Mouse (Mus musculus): Measurements from ENCODE around the gene Rora.

Rora gene

DNA sequence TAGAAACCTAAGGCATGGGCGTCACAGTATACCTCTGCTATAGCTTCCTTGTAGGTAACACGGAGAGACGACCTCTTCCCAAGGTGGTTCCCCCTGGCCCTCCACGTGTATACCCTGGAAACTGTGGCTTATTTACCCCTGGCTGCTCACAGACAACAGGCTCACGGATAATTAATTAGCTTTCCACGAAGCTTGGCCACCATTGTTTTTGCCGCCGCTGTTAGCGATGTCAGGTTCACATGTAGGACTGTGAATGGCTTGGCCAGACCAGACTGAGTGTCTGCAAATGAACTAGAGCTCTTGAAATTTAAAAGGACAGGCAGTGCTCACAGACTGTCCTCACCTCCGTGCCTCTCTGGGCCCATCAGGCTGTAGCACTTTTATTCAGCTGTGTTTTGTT lies 483.8 kb downstream of the Rora start:
- no peak for DNase-seq (ENCODE audit: low read depth, low spot score)

- DNase-seq (ENCODE audit: low read depth, low spot score): no peak
Observed at GRCm38 (mm10) chr9:69140144-69140543, 486.6 kb downstream of the Rora start.

- no peak for DNase-seq (ENCODE audit: low read depth, low spot score)
Observed at GRCm38 (mm10) chr9:69141859-69142258, 488.3 kb downstream of the Rora start.

- DNase-seq (ENCODE audit: low read depth, low spot score): peak; percentile 55
Observed at GRCm38 (mm10) chr9:69146937-69147336, 493.4 kb downstream of the Rora start.

DNA sequence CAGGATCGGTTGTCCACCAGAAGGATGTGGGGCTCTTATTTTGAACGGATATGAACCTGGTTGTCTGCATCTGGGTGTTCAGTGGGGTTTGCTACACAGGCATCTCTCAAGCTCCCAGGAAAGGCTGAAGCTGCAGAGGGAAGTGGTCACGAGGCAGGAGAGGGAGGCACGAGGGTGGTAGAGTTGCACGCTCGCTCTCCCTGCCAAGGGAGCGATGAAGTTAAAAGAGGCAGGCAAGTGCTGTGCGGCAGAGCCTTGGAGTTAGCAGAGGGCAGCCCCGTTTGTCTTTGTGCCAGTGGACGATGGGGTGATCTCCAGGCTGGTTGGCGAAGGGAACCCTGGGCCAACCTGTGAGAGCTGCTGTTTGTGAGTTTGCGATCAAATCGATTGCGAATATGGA lies 496.6 kb downstream of the Rora start:
- no peak for DNase-seq (ENCODE audit: low read depth, low spot score)

GRCm38 (mm10) chr9:69154684-69155083 lies 501.1 kb downstream of the Rora start:
- no peak for DNase-seq (ENCODE audit: low read depth, low spot score)

- no peak for DNase-seq (ENCODE audit: low read depth, low spot score)
Observed at GRCm38 (mm10) chr9:69155836-69156595, 502.4 kb downstream of the Rora start.

DNA sequence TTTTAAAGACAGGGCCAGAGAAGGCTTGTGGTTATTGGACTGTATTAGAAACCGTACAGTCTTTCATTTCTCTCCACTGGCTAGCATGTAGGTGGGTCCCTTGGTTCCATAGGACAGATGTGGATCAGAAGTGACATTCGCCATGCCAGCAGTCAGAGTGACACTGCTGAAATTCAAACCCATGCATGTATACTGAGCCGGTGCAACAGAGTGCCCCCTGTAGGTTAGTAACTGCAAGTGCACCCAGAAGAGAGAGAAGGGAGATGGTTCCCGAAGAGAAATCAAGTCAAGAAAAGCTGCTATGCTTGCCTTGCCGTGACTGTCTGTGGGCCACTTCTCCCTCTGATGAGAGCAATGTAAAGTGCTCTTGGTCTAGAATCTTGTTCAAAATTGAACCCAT lies 507.2 kb downstream of the Rora start:
- peak; percentile 69 for DNase-seq (ENCODE audit: low read depth, low spot score)

DNA sequence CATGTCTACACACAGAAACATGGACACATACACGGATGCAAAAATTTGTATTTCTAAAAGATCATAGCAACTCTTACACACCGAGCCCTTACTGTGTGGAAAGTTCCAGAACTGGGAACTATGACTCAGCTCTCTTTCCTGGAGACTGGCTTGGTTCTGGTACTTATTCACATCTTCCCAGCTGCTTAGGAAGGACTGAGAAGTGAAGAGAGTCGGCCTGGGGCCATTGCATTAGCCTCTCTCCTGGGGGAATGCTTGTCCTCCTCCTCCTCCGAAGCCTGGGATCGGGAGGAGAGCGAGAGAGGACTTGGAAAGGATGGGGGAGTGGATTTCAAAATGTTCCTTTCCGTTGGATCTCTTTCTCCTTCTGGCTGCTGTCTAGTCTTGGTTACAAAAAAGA lies 511.1 kb downstream of the Rora start:
- no peak for DNase-seq (ENCODE audit: low read depth, low spot score)

- no peak for DNase-seq (ENCODE audit: low read depth, low spot score)
Observed at GRCm38 (mm10) chr9:69165096-69165836, 511.7 kb downstream of the Rora start.

- no peak for DNase-seq (ENCODE audit: low read depth, low spot score)
Observed at GRCm38 (mm10) chr9:69174061-69174460, 520.5 kb downstream of the Rora start.

GRCm38 (mm10) chr9:69174527-69175116 lies 521.0 kb downstream of the Rora start:
- DNase-seq (ENCODE audit: low read depth, low spot score): no peak

DNA sequence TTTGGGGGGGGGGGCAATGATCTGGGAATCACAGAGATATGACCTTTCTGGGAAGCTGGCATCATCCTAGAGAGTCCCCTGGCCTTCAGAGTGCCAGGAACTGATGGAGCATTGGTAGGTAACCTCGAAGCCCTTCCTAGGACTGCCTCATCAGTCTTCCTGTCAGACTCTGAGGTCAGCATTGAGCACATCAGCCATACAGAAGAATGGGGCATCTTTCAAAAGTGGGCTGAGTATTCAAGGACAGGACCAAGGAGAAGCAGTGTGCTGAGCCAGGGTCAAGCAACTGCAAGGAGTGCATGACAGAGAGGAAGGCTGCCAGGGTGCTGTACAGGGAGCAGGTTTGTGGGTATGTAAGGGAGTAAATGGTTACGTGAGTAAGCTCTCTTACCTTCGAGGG lies 523.4 kb downstream of the Rora start:
- no peak for DNase-seq (ENCODE audit: low read depth, low spot score)

- DNase-seq (ENCODE audit: low read depth, low spot score): no peak
Observed at GRCm38 (mm10) chr9:69179224-69179623, 525.6 kb downstream of the Rora start.

GRCm38 (mm10) chr9:69180961-69181360 lies 527.4 kb downstream of the Rora start:
- no peak for DNase-seq (ENCODE audit: low read depth, low spot score)

DNA sequence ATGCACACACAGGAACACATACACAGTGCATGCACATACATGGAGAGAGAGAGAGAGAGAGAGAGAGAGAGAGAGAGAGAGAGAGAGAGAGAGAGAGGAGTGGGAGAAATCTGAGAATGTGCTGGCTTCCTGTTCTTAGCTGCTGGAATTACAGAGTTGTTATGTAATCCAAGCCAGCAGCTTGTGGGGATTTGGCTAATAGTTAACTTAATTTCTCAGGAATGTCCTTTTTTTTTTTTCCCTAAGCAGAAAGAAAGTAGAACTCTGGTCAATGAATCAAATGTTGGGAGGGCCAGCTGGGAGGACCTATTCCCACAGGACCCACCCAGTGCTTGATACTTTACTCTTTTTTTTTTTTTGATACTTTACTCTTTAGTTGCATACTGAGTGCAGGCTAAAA lies 527.8 kb downstream of the Rora start:
- no peak for DNase-seq (ENCODE audit: low read depth, low spot score)

GRCm38 (mm10) chr9:69183888-69184287 lies 530.3 kb downstream of the Rora start:
- no peak for DNase-seq (ENCODE audit: low read depth, low spot score)

DNA sequence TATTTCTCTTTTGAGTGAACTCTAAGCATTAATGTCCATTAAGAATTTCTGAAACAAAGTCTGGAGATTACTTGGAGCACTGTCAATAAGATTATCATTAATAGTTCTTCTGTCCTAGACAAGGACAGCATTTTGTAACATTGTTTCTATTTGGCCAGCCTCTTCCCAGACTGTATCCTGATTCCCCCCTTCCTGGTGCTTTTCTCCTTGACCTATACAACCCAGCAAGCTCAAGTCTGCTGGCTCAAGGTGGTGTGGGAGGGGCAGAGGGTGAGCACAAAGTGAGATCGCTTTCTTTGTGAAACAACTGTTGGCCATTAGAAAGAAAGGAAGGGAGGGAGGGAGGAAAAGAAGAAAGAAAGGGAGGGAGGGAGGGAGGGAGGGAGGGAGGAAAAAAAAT lies 537.1 kb downstream of the Rora start:
- peak; percentile 67 for DNase-seq (ENCODE audit: low read depth, low spot score)

DNA sequence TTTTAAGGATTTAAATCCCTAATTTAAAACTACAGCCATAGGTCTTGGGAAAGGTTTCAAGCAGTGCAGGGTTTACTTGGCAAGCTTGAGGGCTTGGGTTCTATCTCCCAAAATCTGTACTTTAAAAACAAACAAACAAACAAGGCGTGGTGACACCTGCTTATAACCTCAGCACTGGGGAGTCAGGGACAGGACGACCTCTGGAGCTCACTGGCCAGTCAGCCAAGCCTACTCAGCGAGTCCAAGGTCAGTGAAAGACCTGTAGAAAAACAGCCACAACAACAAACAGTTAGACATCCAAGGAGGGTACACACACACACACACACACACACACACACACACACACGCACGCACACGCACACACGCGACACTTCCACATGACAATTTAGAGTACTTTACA lies 538.9 kb downstream of the Rora start:
- DNase-seq (ENCODE audit: low read depth, low spot score): no peak

- no peak for DNase-seq (ENCODE audit: low read depth, low spot score)
Observed at GRCm38 (mm10) chr9:69194638-69195605, 541.3 kb downstream of the Rora start.

DNA sequence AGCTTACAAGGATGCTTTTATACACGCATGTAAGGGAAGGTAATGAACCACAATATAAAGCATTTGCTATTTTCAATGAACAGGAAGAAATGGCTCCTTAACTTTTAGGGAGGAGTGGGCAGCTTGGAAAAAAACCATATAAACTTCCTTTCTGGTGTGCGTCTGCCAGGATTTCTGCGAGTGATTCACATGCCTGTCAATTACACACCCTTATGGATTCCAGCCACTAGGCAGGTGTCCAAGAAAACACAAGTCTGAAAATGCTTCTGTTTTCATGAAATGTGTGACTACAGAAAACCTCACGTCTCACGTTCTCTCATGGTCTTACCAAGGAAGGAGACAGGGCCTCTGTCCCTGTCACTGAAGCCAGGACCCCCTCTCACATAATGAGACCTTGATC lies 560.2 kb downstream of the Rora start:
- DNase-seq (ENCODE audit: low read depth, low spot score): no peak

- DNase-seq (ENCODE audit: low read depth, low spot score): no peak
Observed at GRCm38 (mm10) chr9:69224841-69225240, 571.3 kb downstream of the Rora start.

Measured in ES-CJ7 (cell line).